Mouse (Mus musculus) bone marrow macrophage, adult 2 months (primary cell): ENCODE measurements around the gene Cryzl2. TPM values are rescaled to one million over a fixed set of nuclear protein-coding genes. Genes with fewer than 3 reads are reported as not detected.

Source experiments
- H3K27ac ChIP-seq: 2 replicates; pipeline ENCODE4 v1.5.1; 2012; ENCODE audit warnings: low read depth, low read length; ENCODE audit not compliant: insufficient read depth
- H3K4me1 ChIP-seq: 2 replicates; pipeline ENCODE4 v1.6.1; 2012; ENCODE audit warnings: low read length; ENCODE audit not compliant: control insufficient read depth, insufficient read depth
- H3K4me3 ChIP-seq: 2 replicates; pipeline ENCODE4 v1.5.1; 2012; ENCODE audit warnings: mild to moderate bottlenecking, low read length, moderate library complexity; ENCODE audit not compliant: insufficient read depth
- CTCF ChIP-seq: IDR thresholded peaks from 2 replicates; pipeline ENCODE4 v1.5.1; 2012; ENCODE audit warnings: low read depth, mild to moderate bottlenecking, low read length, moderate library complexity
- POLR2A ChIP-seq: IDR thresholded peaks from 2 replicates; pipeline ENCODE4 v1.6.1; 2012; ENCODE audit warnings: mild to moderate bottlenecking, low read depth, low read length, borderline replicate concordance
- polyA plus RNA-seq: library from polyadenylated mRNA; stranded (reverse); fragments of >200 nt; gene quantifications from 2 replicates; pipeline ENCODE4 v1.2.4, GENCODE M21; 2012; ENCODE audit not compliant: missing spikeins, insufficient read depth, insufficient read length

Gene Cryzl2
- polyA plus RNA-seq, 1 experiment: 9.9 TPM

- Histone ChIP-seq H3K4me3 (no peak within 1 kb of the TSS), H3K4me1 (no peaks in the 10 kb centered on the region), H3K27ac (no peak within 1 kb of the TSS)
- TF ChIP-seq CTCF (no peak), POLR2A (no peak)
Observed at GRCm38 (mm10) chr1:157506522-157506921, 48.1 kb downstream of the Cryzl2 start, which contains the start of gene Sec16b. Sec16b (plus strand) TSS chr1:157506728.

- Histone ChIP-seq H3K27ac (no peak overlapping the region), H3K4me1 (no peaks in the 10 kb centered on the region), H3K4me3 (no peak overlapping the region)
- no peak for TF ChIP-seq POLR2A
- no peak for TF ChIP-seq CTCF
Observed at GRCm38 (mm10) chr1:157506995-157507595, 48.7 kb downstream of the Cryzl2 start.

- H3K4me3 ChIP-seq: no peak overlapping the region
- H3K27ac ChIP-seq: no peak overlapping the region
- no peaks in the 10 kb centered on the region for H3K4me1 ChIP-seq
- TF ChIP-seq POLR2A (no peak), CTCF (no peak)
Observed at GRCm38 (mm10) chr1:157507814-157508213, 49.4 kb downstream of the Cryzl2 start.

GRCm38 (mm10) chr1:157512690-157513448, 54.5 kb downstream of the Cryzl2 start:
- H3K4me3 ChIP-seq: no peak overlapping the region
- no peak overlapping the region for H3K27ac ChIP-seq
- TF ChIP-seq CTCF (no peak), POLR2A (no peak)
- peaks cover 3% of the 10 kb centered on the region; the same call in 1 of the 2 replicates for H3K4me1 ChIP-seq

GRCm38 (mm10) chr1:157513559-157513958, 55.2 kb downstream of the Cryzl2 start:
- TF ChIP-seq CTCF (no peak), POLR2A (no peak)
- H3K4me1 ChIP-seq: peaks cover 3% of the 10 kb centered on the region; the same call in 1 of the 2 replicates
- no peak overlapping the region for H3K4me3 ChIP-seq
- no peak overlapping the region for H3K27ac ChIP-seq

- Histone ChIP-seq H3K4me3 (no peak overlapping the region), H3K4me1 (peaks cover 3% of the 10 kb centered on the region; the same call in 1 of the 2 replicates), H3K27ac (no peak overlapping the region)
- TF ChIP-seq CTCF: no peak
- no peak for TF ChIP-seq POLR2A
Observed at GRCm38 (mm10) chr1:157514298-157514697, 55.9 kb downstream of the Cryzl2 start.

- H3K27ac ChIP-seq: no peak overlapping the region
- peaks cover 3% of the 10 kb centered on the region; the same call in 1 of the 2 replicates for H3K4me1 ChIP-seq
- no peak overlapping the region for H3K4me3 ChIP-seq
- TF ChIP-seq CTCF (no peak), POLR2A (no peak)
Observed at GRCm38 (mm10) chr1:157516838-157517808, 58.7 kb downstream of the Cryzl2 start.

GRCm38 (mm10) chr1:157518111-157518523, 59.7 kb downstream of the Cryzl2 start:
- Histone ChIP-seq H3K27ac (no peak overlapping the region), H3K4me3 (no peak overlapping the region), H3K4me1 (peaks cover 3% of the 10 kb centered on the region; the same call in 1 of the 2 replicates)
- no peak for TF ChIP-seq CTCF
- no peak for TF ChIP-seq POLR2A

GRCm38 (mm10) chr1:157519396-157519795, 61.0 kb downstream of the Cryzl2 start:
- TF ChIP-seq CTCF: no peak
- no peak for TF ChIP-seq POLR2A
- Histone ChIP-seq H3K4me3 (no peak overlapping the region), H3K27ac (no peak overlapping the region), H3K4me1 (peaks cover 3% of the 10 kb centered on the region; the same call in 1 of the 2 replicates)
